Mouse (Mus musculus): ENCODE results near the gene Slc35f6.
A peak's percentile ranks its signal among the peaks of the same experiment; 100 is the strongest.
"Not testable (repeated sequence)": the region's sequence is repeated elsewhere in the genome, so short reads cannot be mapped to it uniquely, and the experiment has no call there.

Slc35f6 gene

GRCm38 (mm10) chr5:30660813-30661212, 13.1 kb downstream of the Slc35f6 start:
- DNase-seq: no peak

GRCm38 (mm10) chr5:30665360-30665759, 17.6 kb downstream of the Slc35f6 start:
- DNase-seq: no peak

GRCm38 (mm10) chr5:30665968-30666367, 18.2 kb downstream of the Slc35f6 start:
- DNase-seq: no peak

- DNase-seq: peak; percentile 78 to 86
Measured at GRCm38 (mm10) chr5:30666391-30667195, 18.9 kb downstream of the Slc35f6 start, which contains the start of gene Cenpa. Cenpa (plus strand) TSS chr5:30666777.

- DNase-seq: no peak
Measured at GRCm38 (mm10) chr5:30667215-30667614, 19.5 kb downstream of the Slc35f6 start.

- DNase-seq: no peak
Measured at GRCm38 (mm10) chr5:30667686-30668085, 20.0 kb downstream of the Slc35f6 start.

GRCm38 (mm10) chr5:30668637-30669495, 21.1 kb downstream of the Slc35f6 start:
- no peak for DNase-seq

GRCm38 (mm10) chr5:30669496-30669830, 21.7 kb downstream of the Slc35f6 start:
- no peak for DNase-seq

GRCm38 (mm10) chr5:30670091-30670490, 22.4 kb downstream of the Slc35f6 start:
- no peak for DNase-seq

- DNase-seq: no peak
Measured at GRCm38 (mm10) chr5:30674001-30674400, 26.3 kb downstream of the Slc35f6 start.

GRCm38 (mm10) chr5:30676800-30677199, 29.1 kb downstream of the Slc35f6 start:
- DNase-seq: no peak

GRCm38 (mm10) chr5:30678069-30678468, 30.3 kb downstream of the Slc35f6 start:
- not testable (repeated sequence) for DNase-seq

GRCm38 (mm10) chr5:30678722-30679296, 31.1 kb downstream of the Slc35f6 start:
- DNase-seq: no peak

GRCm38 (mm10) chr5:30679593-30679992, 31.9 kb downstream of the Slc35f6 start:
- DNase-seq: no peak

- DNase-seq: no peak
Measured at GRCm38 (mm10) chr5:30681970-30682369, 34.2 kb downstream of the Slc35f6 start.

- peak in 1 of 2 experiments; percentile 14 for DNase-seq
Measured at GRCm38 (mm10) chr5:30682967-30683600, 35.4 kb downstream of the Slc35f6 start.

- peak in 1 of 2 experiments; percentile 8 for DNase-seq
Measured at GRCm38 (mm10) chr5:30683993-30684392, 36.3 kb downstream of the Slc35f6 start.

- DNase-seq: peak in 1 of 2 experiments; percentile 11
Measured at GRCm38 (mm10) chr5:30686781-30687180, 39.0 kb downstream of the Slc35f6 start.

- DNase-seq: no peak
Measured at GRCm38 (mm10) chr5:30700361-30701000, 52.7 kb downstream of the Slc35f6 start.

- not testable (repeated sequence) for DNase-seq
Measured at GRCm38 (mm10) chr5:30701373-30701772, 53.6 kb downstream of the Slc35f6 start.

GRCm38 (mm10) chr5:30701866-30702265, 54.1 kb downstream of the Slc35f6 start:
- DNase-seq: no peak

Data from thymus, postnatal 36 days (tissue).